Mouse (Mus musculus): ENCODE results near the gene Spata25. TPM values are rescaled to one million over a fixed set of nuclear protein-coding genes. Genes with fewer than 3 reads are reported as not detected.
"Not testable (repeated sequence)": the region's sequence is repeated elsewhere in the genome, so short reads cannot be mapped to it uniquely, and the experiment has no call there.

Gene Spata25
- polyA plus RNA-seq, 1 experiment from 2014 or later: not detected

- H3K9me3 ChIP-seq: no peaks in the 10 kb centered on the region
- no peak overlapping the region for H3K4me3 ChIP-seq
- no peak overlapping the region for H3K27ac ChIP-seq
- H3K36me3 ChIP-seq: no peaks in the 10 kb centered on the region
- H3K27me3 ChIP-seq (ENCODE audit: insufficient read depth, poor library complexity, severe bottlenecking): peaks cover 27% of the 10 kb centered on the region
- peaks cover 36% of the 10 kb centered on the region for H3K4me1 ChIP-seq
- WGBS: 53% methylated on average over 9 of the region's 9 CpGs
- DNase-seq (ENCODE audit: low spot score): no peak
Observed at GRCm38 (mm10) chr2:164862179-164862861, 34.0 kb upstream of the Spata25 start.

DNA sequence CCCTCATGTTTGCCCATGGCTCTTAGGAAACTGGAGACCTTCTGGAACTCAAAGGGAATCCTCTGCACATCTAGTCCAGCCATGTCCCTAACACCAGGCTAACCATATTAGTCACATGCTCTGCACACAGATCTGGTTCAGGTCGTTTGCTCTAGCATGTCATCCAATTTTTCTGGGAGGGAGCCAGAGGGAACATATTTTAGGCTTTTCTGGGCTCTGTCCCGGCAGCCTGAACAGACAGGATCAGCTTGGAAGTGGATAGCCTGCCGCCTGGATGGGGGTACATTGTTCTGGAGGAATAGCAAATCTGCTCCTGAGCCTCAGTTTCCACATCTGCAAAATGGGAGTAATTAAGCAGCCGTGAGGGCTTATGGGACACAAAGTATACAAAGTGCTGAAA lies 32.8 kb upstream of the Spata25 start:
- H3K27me3 ChIP-seq (ENCODE audit: insufficient read depth, poor library complexity, severe bottlenecking): peaks cover 39% of the 10 kb centered on the region
- H3K4me3 ChIP-seq: no peak overlapping the region
- H3K9me3 ChIP-seq: no peaks in the 10 kb centered on the region
- no peak for DNase-seq (ENCODE audit: low spot score)
- H3K27ac ChIP-seq: no peak overlapping the region
- H3K4me1 ChIP-seq: peaks cover 40% of the 10 kb centered on the region
- no peaks in the 10 kb centered on the region for H3K36me3 ChIP-seq
- WGBS: 71% methylated on average over 4 of the region's 4 CpGs

- Histone ChIP-seq H3K4me3 (no peak overlapping the region), H3K27me3 (ENCODE audit: insufficient read depth, poor library complexity, severe bottlenecking) (peaks cover 52% of the 10 kb centered on the region)
- WGBS: 55% methylated on average over 9 of the region's 9 CpGs
Observed at GRCm38 (mm10) chr2:164859640-164860432, 31.5 kb upstream of the Spata25 start.

DNA sequence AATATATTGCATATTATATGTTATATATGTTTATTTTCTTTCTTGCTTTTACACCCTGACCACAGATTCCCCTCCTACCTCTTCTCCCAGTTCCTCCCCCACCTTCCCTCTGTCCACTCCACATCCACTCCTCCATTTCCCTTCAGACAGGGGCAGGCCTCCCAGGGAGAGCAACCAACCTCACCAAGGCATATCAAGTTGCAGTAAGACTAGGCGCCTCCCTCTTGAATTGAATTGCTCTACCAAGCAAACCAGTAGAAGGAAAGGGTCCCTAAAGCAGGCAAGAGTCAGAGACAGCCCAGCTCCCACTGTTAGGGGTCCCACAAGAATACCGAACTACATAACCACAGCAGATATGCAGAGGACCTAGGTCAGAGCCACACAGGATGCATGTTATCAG lies 30.8 kb upstream of the Spata25 start:
- WGBS: 46% methylated on average over 2 of the region's 2 CpGs
- Histone ChIP-seq H3K36me3 (no peaks in the 10 kb centered on the region), H3K4me3 (no peak overlapping the region), H3K27me3 (ENCODE audit: insufficient read depth, poor library complexity, severe bottlenecking) (peaks cover 58% of the 10 kb centered on the region), H3K4me1 (peaks cover 42% of the 10 kb centered on the region), H3K27ac (no peak overlapping the region), H3K9me3 (no peaks in the 10 kb centered on the region)
- DNase-seq (ENCODE audit: low spot score): no peak

More at GRCm38 (mm10) chr2:164859640-164860432, 31.5 kb upstream of the Spata25 start:
- Histone ChIP-seq H3K9me3 (no peaks in the 10 kb centered on the region), H3K4me1 (peaks cover 41% of the 10 kb centered on the region), H3K27ac (no peak overlapping the region), H3K36me3 (no peaks in the 10 kb centered on the region)
- DNase-seq (ENCODE audit: low spot score): no peak

DNA sequence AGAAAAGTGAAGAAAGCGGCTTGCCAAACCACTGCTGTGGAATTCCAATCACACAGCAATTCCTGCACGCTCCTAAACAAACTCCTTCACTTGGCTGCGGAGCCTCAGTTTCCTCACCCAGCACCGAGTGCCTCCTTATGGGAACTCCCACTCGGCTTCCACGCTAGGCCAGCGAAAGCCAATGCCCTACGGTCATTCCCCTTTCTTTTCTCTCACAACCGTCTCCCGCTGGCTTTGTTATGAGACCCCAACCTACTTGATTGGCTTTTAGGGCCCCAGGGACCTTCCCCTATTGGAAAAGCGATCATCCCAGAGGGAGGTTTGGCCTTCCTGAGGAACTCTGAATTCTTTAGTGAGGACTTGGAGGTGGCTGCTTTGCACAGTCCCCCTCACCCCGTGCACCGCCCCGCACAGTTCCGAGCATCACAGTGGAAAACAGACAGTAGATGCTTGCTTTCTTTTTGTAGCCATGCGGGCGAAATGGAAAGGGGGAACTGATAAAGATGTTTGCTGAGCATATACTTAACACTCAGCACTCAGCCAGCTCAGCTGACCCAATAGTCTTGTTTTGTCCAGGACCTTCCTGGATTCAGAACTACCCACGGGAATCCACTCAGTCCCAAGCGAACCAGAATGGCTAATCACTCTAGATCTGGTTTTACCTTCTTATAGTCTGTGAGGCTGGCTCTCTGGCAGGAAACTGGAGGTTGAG lies 29.7 kb upstream of the Spata25 start:
- Histone ChIP-seq H3K27me3 (ENCODE audit: insufficient read depth, poor library complexity, severe bottlenecking) (peaks cover 66% of the 10 kb centered on the region), H3K4me3 (peak overlapping the region; percentile 65), H3K36me3 (no peaks in the 10 kb centered on the region), H3K9me3 (no peaks in the 10 kb centered on the region), H3K4me1 (peaks cover 42% of the 10 kb centered on the region), H3K27ac (peak overlapping the region; percentile 37; the same call in 1 of the 2 replicates)
- no peak for DNase-seq (ENCODE audit: low spot score)
- WGBS: 3% methylated on average over 19 of the region's 19 CpGs

- under 1% methylated on average over 45 of the region's 47 CpGs for WGBS
- peak within 1 kb of the TSS; percentile 37 for H3K27ac ChIP-seq
- no peaks in the 10 kb centered on the region for H3K9me3 ChIP-seq
- H3K4me3 ChIP-seq: peak within 1 kb of the TSS; percentile 65
- DNase-seq (ENCODE audit: low spot score): no peak
- no peaks in the 10 kb centered on the region for H3K36me3 ChIP-seq
- H3K4me1 ChIP-seq: peaks cover 41% of the 10 kb centered on the region
- H3K27me3 ChIP-seq (ENCODE audit: insufficient read depth, poor library complexity, severe bottlenecking): peaks cover 73% of the 10 kb centered on the region
Observed at GRCm38 (mm10) chr2:164857101-164857821, 28.9 kb upstream of the Spata25 start, which contains the start of gene Pltp. TSS of gene Pltp (minus strand) at chr2:164857711.

DNA sequence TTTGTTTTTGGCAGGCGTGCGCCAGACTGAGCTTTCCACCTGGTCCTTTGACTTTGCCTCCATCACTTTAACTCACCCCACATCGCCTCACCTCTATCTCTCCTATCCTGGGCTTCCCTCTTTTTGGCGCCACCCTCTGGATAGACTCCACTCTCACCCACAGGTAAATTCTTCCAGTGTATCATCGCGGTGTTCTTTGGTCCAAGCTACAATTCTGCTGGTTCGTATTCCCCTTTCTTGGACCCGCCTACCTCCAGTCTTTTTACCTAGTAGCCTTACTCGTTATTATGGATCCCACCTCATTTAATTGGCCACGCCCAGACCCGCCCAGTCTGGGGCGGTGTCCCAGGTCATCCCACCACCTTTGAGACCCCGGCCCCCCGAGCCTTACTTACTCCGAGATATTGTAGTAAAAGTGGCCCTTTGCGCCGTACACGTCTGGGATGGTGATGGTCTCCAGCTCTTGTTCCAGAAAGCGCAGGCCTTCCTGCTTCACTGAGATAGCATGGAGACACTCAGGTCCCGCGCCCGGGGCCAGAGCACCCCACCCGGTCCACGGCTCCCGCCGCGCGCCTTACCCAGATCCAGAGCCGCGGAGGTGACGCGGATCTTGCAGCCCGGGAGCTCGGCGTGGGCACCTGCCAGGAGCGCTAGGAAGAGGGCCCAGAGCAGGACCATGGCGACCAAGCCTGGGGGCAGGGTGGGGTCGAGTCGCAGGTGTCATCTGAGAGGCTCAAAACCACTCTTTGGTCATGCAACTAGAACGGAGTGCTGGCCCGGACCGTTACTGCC lies 28.2 kb upstream of the Spata25 start:
- Histone ChIP-seq H3K9me3 (no peaks in the 10 kb centered on the region), H3K27me3 (ENCODE audit: insufficient read depth, poor library complexity, severe bottlenecking) (peaks cover 75% of the 10 kb centered on the region), H3K36me3 (no peaks in the 10 kb centered on the region), H3K4me3 (peak overlapping the region; percentile 65), H3K27ac (peak overlapping the region; percentile 37; the same call in 1 of the 2 replicates), H3K4me1 (peaks cover 34% of the 10 kb centered on the region)
- WGBS: 1% methylated on average over 42 of the region's 42 CpGs
- DNase-seq (ENCODE audit: low spot score): no peak

DNA sequence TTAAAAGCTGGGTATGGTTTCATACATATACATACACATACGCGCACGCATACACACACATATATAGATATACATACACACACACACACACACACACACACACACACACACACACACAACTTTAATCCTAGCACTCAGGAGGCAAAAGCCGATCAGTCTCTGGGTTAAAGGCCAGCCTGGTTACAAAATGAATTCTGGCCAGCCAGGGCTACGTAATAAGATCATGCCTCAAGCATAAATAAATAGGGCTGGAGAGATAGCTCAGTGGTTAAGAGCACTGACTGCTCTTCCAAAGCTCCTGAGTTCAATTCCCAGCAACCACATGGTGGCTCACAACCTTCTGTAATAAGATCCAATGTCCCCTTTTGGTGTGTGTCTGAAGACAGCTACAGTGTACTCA lies 27.2 kb upstream of the Spata25 start:
- H3K4me3 ChIP-seq; H3K36me3 ChIP-seq; DNase-seq (ENCODE audit: low spot score); H3K9me3 ChIP-seq; H3K27ac ChIP-seq: not testable (repeated sequence)
- peaks cover 75% of the 10 kb centered on the region for H3K27me3 ChIP-seq (ENCODE audit: insufficient read depth, poor library complexity, severe bottlenecking)
- WGBS: 81% methylated on average over 5 of the region's 5 CpGs
- peaks cover 32% of the 10 kb centered on the region for H3K4me1 ChIP-seq

- H3K4me1 ChIP-seq: peaks cover 7% of the 10 kb centered on the region; the same call in 1 of the 2 replicates
- H3K27ac ChIP-seq: no peak overlapping the region
- 0 out of 2 replicates have a peak, but pooled peaks cover 4% of the 10 kb centered on the region for H3K36me3 ChIP-seq
- H3K27me3 ChIP-seq (ENCODE audit: insufficient read depth, poor library complexity, severe bottlenecking): peaks cover 25% of the 10 kb centered on the region
- H3K4me3 ChIP-seq: no peak overlapping the region
- no peak for DNase-seq (ENCODE audit: low spot score)
- 83% methylated on average over 8 of the region's 8 CpGs for WGBS
- H3K9me3 ChIP-seq: no peaks in the 10 kb centered on the region
Observed at GRCm38 (mm10) chr2:164850061-164850460, 21.7 kb upstream of the Spata25 start.

DNA sequence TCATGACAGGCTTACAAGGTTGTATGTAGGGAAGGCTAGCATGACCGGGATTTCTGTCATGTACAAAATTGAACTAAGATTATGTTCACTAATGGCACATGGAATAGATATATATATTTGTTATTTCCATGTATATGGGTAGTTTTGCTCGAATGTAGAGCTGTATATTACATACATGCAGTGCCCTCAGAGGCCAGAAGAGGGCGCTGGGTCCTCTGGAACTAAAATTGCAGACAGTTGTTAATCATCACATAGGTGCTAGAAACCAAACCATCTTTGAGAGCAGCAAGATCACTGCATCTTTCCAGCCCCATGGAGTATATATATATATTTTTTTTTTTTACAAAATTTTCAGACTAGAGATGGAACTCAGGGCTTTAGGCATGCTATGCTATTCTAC lies 17.4 kb upstream of the Spata25 start:
- no peak overlapping the region for H3K4me3 ChIP-seq
- no peak overlapping the region for H3K27ac ChIP-seq
- 0 out of 2 replicates have a peak, but pooled peaks cover 3% of the 10 kb centered on the region for H3K36me3 ChIP-seq
- H3K4me1 ChIP-seq: peaks cover 4% of the 10 kb centered on the region; the same call in 1 of the 2 replicates
- WGBS: 46% methylated on average over 3 of the region's 3 CpGs
- H3K9me3 ChIP-seq: no peaks in the 10 kb centered on the region
- no peak for DNase-seq (ENCODE audit: low spot score)
- H3K27me3 ChIP-seq (ENCODE audit: insufficient read depth, poor library complexity, severe bottlenecking): no peaks in the 10 kb centered on the region

DNA sequence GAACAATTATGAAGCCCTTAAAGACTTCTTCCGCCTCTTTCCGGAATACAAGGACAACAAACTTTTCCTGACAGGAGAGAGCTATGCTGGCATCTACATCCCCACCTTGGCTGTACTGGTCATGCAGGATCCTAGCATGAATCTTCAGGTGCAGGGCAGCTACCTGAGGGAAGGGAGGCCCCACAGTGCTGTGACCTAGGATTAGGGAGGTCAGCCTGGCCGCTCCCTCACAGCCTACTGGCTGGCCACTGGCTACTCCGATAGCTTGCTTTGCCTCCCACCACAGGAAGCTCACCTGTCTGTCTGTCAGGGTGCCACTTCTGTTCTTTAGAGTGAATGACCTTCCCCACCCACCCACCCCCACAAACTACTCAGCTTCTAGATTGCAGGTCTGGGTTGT lies 6.8 kb upstream of the Spata25 start:
- 96% methylated on average over 4 of the region's 4 CpGs for WGBS
- Histone ChIP-seq H3K27me3 (ENCODE audit: insufficient read depth, poor library complexity, severe bottlenecking) (no peaks in the 10 kb centered on the region), H3K4me3 (peak overlapping the region; percentile 83; the same call in 1 of the 2 replicates), H3K4me1 (peaks cover 30% of the 10 kb centered on the region), H3K27ac (no peak overlapping the region), H3K9me3 (no peaks in the 10 kb centered on the region), H3K36me3 (peaks cover 47% of the 10 kb centered on the region)
- no peak for DNase-seq (ENCODE audit: low spot score)

- H3K4me3 ChIP-seq: peak overlapping the region; percentile 83
- WGBS: 43% methylated on average over 8 of the region's 8 CpGs
- peaks cover 30% of the 10 kb centered on the region for H3K4me1 ChIP-seq
- peak overlapping the region; percentile 96 for H3K27ac ChIP-seq
- no peaks in the 10 kb centered on the region for H3K9me3 ChIP-seq
- peaks cover 41% of the 10 kb centered on the region for H3K36me3 ChIP-seq
- no peaks in the 10 kb centered on the region for H3K27me3 ChIP-seq (ENCODE audit: insufficient read depth, poor library complexity, severe bottlenecking)
- DNase-seq (ENCODE audit: low spot score): no peak
Observed at GRCm38 (mm10) chr2:164834531-164834930, 6.2 kb upstream of the Spata25 start.
